Mouse (Mus musculus): ENCODE results near the gene Mthfsd. TPM values are rescaled to one million over a fixed set of nuclear protein-coding genes. Genes with fewer than 3 reads are reported as not detected.
"Not testable (repeated sequence)": the region's sequence is repeated elsewhere in the genome, so short reads cannot be mapped to it uniquely, and the experiment has no call there.

The Mthfsd gene
- 55.0 and 60.2 TPM in 2 replicates for polyA plus RNA-seq (2016; fragmentation: Nextera tagmentation; extraction: Ambion mirVana)

DNA sequence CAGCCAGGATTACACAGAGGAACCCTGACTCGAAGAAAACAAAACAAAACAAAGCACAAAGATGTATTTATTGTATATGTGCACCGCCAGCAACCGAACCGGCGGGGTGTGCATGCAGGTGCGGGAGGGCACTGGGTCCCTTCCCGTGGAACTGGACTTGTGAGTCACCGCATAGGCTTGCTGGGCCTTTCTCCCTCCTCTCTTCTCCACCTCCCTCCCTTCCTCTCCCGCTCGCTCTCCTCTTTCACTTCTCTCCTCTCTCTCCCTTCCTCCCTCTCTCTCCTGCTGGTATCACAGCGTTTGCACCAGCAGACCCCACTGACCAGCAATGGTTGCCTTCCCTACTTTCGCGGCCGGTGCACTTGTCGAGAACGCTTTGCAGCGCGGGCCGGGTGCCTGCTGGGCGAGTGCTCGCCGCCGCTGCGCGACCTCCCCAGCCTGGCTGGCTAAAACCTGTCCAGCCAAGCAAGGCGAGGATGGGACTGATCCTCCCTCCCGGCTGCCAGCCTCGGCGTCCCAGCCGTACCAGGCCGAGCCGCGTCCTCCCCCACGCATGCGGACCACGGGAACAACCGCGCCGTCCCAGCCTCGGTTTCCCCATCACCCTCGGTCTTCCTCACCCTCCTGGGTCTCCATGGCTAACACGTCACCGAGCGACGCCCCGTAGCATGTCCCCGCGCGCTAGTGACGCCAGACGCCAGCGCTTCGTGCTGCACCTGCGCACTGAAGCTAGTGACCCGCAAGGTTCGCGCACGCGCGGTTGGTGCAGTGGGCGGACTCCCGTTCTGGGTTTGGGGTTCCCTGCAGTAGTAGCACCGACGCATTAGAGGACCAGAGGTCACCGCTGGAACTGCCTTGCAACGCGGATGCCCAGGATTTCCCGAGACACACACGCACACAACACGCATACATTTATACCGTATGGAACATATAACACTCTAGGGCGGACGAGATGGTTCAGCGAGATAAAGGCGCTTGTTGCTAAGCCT lies at the start of gene Mthfsd:
Gene Mthfsd (minus strand): TSS at position 725 of the 989 bp plus-strand sequence.
- H3K27ac ChIP-seq: peak within 1 kb of the TSS; percentile 73
- peaks cover 27% of the 10 kb centered on the region for H3K27me3 ChIP-seq
- H3K4me1 ChIP-seq: peaks cover 15% of the 10 kb centered on the region
- peak within 1 kb of the TSS; percentile 92 for H3K9ac ChIP-seq
- peaks cover 19% of the 10 kb centered on the region for H3K36me3 ChIP-seq (replicated peaks)
- 1% methylated on average over 75 of the region's 75 CpGs for WGBS
- H3K9me3 ChIP-seq: no peaks in the 10 kb centered on the region
- H3K4me3 ChIP-seq (replicated peaks): peak within 1 kb of the TSS; percentile 89
- ATAC-seq (ENCODE audit: low FRiP score): peak; percentile 92
- peak within 1 kb of the TSS; percentile 94 for H3K4me2 ChIP-seq

DNA sequence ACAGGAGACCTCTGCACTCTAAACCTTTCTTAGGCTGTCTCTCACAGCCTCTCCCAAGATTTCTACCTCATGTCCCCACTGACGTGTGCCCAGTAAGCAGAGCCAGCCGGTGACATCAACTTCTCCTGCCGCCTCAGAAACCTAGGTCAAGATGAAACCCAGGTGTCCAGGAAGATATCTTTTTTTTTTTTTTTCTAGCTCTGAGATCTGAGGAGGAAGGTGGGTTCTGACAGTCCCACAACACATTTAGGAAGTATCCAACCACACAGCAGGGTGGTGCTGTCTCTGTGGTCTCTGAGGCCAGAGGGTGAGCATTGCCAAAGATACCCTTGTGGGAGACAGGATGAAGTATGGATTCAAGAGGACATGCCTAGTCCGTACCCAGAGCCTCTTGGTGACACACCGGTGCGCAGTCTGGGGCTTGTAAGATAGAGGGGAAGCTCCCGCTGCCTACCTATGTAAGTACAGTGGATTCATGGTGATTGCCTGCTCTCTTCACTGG lies 48.8 kb upstream of the Mthfsd start:
- no peak overlapping the region for H3K27ac ChIP-seq
- no peak for ATAC-seq (ENCODE audit: low FRiP score)
- no peak overlapping the region for H3K4me2 ChIP-seq
- no peaks in the 10 kb centered on the region for H3K36me3 ChIP-seq (replicated peaks)
- WGBS: 93% methylated on average over 7 of the region's 7 CpGs
- H3K4me1 ChIP-seq: no peaks in the 10 kb centered on the region
- no peak overlapping the region for H3K9ac ChIP-seq
- no peak overlapping the region for H3K4me3 ChIP-seq (replicated peaks)
- H3K9me3 ChIP-seq: no peaks in the 10 kb centered on the region
- H3K27me3 ChIP-seq: peaks cover 3% of the 10 kb centered on the region; the same call in 1 of the 2 replicates

DNA sequence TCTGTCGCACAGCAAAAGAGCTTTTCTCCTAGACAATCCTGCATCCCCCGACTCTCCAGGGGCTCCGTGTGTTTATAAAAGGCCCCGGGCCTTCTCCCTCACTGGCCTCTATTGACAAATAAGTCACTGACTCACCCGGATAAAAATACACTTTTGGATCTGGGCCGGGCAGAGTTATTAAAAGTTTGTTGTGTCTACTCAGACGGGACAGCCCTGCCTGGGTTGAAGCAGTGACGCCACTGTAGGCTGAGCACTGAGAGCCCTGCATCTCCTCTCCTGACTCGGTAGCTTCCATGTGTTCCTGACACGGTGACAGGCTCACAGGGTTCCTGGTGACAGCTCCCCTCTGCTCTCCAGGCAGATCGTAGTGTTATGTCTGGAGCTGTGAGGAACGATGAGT lies 44.2 kb upstream of the Mthfsd start:
- Histone ChIP-seq H3K9ac (no peak overlapping the region), H3K9me3 (no peaks in the 10 kb centered on the region), H3K27me3 (peaks cover 12% of the 10 kb centered on the region; the same call in 1 of the 2 replicates), H3K4me1 (no peaks in the 10 kb centered on the region), H3K4me3 (replicated peaks) (no peak overlapping the region), H3K27ac (no peak overlapping the region), H3K4me2 (no peak overlapping the region), H3K36me3 (replicated peaks) (no peaks in the 10 kb centered on the region)
- no peak for ATAC-seq (ENCODE audit: low FRiP score)
- WGBS: 75% methylated on average over 12 of the region's 12 CpGs

DNA sequence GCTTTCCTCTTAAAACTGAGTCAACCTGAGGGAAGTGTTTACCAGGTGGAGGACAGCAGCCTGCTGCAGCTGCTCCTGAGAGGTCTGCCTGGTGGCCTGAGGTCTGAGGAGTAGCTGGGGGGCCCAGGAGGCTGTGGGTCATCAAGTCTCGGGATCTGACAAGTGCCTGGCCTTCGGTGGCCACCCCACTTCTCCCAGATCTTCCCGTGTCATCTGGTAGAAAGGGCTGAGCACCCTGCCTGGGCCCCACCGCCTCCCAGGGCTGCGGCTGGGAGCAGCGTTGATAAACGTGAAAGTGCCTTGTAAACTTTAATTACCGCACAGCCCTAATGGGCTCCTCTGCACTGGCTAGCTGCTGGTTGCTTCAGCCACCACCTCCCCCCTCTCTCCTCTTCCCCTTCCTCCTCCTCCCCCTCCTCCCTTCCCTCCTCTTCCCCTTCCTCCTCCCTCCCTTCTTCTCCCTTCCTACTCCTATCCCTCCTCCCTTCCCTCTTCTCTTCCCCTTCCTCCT lies 40.4 kb upstream of the Mthfsd start:
- H3K9ac ChIP-seq: no peak overlapping the region
- H3K27ac ChIP-seq: no peak overlapping the region
- H3K9me3 ChIP-seq: no peaks in the 10 kb centered on the region
- no peaks in the 10 kb centered on the region for H3K36me3 ChIP-seq (replicated peaks)
- WGBS: 45% methylated on average over 8 of the region's 8 CpGs
- no peak overlapping the region for H3K4me2 ChIP-seq
- peaks cover 26% of the 10 kb centered on the region for H3K27me3 ChIP-seq
- no peak for ATAC-seq (ENCODE audit: low FRiP score)
- H3K4me3 ChIP-seq (replicated peaks): no peak overlapping the region
- no peaks in the 10 kb centered on the region for H3K4me1 ChIP-seq

DNA sequence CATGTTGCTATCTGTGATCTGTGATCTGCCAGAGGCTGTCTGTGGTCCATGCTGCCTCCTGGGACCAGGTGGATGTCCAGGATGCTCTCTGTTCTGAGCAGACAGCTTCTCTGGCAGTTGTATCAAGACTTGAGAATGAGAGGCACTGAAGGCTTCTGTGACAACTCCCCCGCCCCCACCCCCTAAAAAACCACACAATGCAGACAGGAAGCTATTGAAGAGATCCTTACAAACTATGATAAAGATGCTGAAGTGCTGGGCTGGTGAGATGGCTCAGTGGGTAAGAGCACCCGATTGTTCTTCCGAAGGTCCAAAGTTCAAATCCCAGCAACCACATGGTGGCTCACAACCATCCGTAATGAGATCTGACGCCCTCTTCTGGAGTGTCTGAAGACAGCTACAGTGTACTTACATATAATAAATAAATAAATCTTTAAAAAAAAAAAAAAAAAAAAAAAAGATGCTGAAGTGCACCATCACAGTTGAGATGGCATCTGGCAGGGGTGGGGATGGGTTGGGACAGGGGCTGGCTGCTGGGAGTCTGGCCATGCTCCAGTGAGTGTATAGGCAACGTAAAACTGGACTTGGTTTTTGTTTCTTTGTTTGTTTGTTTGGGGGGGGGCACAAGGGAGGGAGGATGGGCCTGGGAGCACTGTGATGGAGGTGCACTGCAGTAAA lies 37.4 kb upstream of the Mthfsd start:
- not testable (repeated sequence) for H3K9ac ChIP-seq; H3K27ac ChIP-seq; H3K4me1 ChIP-seq; H3K4me2 ChIP-seq; H3K4me3 ChIP-seq (replicated peaks); H3K36me3 ChIP-seq (replicated peaks); ATAC-seq (ENCODE audit: low FRiP score); H3K9me3 ChIP-seq
- WGBS: 74% methylated on average over 4 of the region's 6 CpGs
- peaks cover 43% of the 10 kb centered on the region for H3K27me3 ChIP-seq

DNA sequence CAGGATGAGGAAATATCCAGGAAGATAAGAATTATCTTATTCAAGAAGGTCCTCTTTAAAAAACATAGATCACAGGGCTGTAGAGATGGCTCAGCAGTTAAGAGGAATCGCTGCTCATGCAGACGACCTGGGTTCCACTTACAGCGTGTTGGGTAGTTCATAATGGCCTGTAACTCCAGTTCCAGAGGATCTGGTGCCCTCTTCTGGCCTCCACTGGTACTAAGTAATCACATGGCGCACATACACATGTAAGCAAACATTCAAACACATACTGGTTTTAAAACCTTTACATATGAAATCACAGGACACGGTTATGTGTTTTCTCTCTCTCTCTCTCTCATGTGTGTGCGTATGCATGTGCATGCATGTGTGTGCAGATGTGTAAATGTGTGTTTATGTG lies 28.7 kb upstream of the Mthfsd start:
- Histone ChIP-seq H3K4me2 (no peak overlapping the region), H3K9me3 (peaks cover 17% of the 10 kb centered on the region), H3K36me3 (replicated peaks) (no peaks in the 10 kb centered on the region), H3K4me1 (no peaks in the 10 kb centered on the region), H3K4me3 (replicated peaks) (no peak overlapping the region), H3K9ac (no peak overlapping the region), H3K27ac (no peak overlapping the region), H3K27me3 (peaks cover 42% of the 10 kb centered on the region)
- WGBS: 90% methylated on average over 6 of the region's 6 CpGs
- ATAC-seq (ENCODE audit: low FRiP score): no peak

DNA sequence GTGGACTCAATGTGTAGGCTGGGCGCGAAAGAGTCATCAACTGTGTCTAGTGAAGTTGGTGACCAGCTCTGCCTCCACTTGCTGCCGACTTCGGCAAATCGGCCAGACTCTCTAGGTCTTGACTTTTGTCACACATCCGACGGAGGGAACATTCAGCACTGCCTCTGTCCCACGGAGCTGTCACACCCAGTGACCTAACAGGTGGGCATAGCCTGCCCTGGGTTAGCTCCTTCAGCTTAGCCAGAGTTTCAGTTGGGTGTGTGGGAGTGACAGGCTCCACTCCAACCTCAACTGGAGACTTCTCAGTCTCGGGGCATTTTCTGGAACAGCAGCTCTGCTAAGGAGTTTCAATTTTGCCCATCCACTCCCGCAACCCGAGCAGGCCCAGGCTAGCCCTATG lies 26.3 kb upstream of the Mthfsd start:
- H3K27ac ChIP-seq: no peak overlapping the region
- WGBS: 88% methylated on average over 11 of the region's 11 CpGs
- no peak for ATAC-seq (ENCODE audit: low FRiP score)

DNA sequence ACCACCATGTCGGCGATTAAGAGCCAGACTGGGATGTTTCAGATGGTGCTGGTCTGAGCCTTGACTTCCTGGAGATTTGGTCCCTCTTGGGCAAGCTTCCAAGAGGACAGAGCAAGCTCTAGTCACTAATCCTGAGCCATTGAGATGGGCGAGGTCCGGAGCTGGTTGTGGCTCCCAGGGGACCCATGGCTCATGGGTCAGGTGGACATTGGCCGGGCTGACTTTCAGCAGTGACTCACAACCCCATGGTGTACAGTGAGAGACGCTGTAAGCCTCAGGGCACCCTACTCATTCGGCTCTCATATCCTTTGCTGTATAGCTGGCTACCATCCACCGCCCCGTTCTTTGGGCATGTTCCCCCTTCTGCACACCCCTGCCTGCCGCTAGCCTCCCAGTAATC lies 25.9 kb upstream of the Mthfsd start:
- H3K4me1 ChIP-seq: peaks cover 1% of the 10 kb centered on the region; the same call in 1 of the 2 replicates
- peaks cover 17% of the 10 kb centered on the region for H3K9me3 ChIP-seq
- no peak overlapping the region for H3K9ac ChIP-seq
- no peak for ATAC-seq (ENCODE audit: low FRiP score)
- no peak overlapping the region for H3K4me3 ChIP-seq (replicated peaks)
- H3K27me3 ChIP-seq: peaks cover 59% of the 10 kb centered on the region
- no peak overlapping the region for H3K4me2 ChIP-seq
- WGBS: 94% methylated on average over 10 of the region's 10 CpGs
- no peak overlapping the region for H3K27ac ChIP-seq
- H3K36me3 ChIP-seq (replicated peaks): no peaks in the 10 kb centered on the region

More for the DNA sequence above, 26.3 kb upstream of the Mthfsd start:
- no peak overlapping the region for H3K4me3 ChIP-seq (replicated peaks)
- no peaks in the 10 kb centered on the region for H3K36me3 ChIP-seq (replicated peaks)
- peaks cover 55% of the 10 kb centered on the region for H3K27me3 ChIP-seq
- H3K9me3 ChIP-seq: peaks cover 17% of the 10 kb centered on the region
- no peak overlapping the region for H3K4me2 ChIP-seq
- no peaks in the 10 kb centered on the region for H3K4me1 ChIP-seq
- no peak overlapping the region for H3K9ac ChIP-seq

DNA sequence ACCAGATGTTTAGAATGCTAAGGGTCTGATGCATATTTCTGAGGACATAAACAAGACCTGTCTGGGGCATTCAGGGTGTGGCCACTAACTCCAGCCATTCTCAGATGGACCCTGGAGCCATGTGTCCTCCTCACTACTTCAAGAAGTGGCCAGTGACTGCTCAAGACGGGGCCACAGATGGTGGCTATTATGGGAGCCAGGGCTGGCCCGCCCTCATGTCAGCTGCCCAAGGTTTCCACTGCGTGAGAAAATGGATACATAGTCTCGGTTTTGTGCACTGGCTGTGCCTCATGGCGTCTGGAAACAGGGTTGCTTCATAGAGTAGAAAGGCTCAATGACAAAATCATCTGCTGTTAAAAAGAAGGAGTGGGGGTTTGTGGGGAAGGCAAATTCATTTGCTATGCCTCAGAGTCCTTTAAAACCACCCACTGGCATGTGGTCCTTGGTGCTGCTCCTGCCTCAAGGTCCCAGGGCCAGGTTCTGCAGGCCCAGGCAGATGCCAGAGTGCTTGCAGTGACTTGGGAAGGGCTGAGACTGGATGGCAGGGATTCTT lies 24.8 kb upstream of the Mthfsd start:
- no peak for ATAC-seq (ENCODE audit: low FRiP score)
- H3K9ac ChIP-seq: no peak overlapping the region
- H3K4me1 ChIP-seq: peaks cover 12% of the 10 kb centered on the region
- H3K9me3 ChIP-seq: peaks cover 11% of the 10 kb centered on the region
- no peaks in the 10 kb centered on the region for H3K36me3 ChIP-seq (replicated peaks)
- peaks cover 69% of the 10 kb centered on the region for H3K27me3 ChIP-seq
- no peak overlapping the region for H3K4me3 ChIP-seq (replicated peaks)
- WGBS: 60% methylated on average over 5 of the region's 5 CpGs
- no peak overlapping the region for H3K4me2 ChIP-seq
- H3K27ac ChIP-seq: no peak overlapping the region

DNA sequence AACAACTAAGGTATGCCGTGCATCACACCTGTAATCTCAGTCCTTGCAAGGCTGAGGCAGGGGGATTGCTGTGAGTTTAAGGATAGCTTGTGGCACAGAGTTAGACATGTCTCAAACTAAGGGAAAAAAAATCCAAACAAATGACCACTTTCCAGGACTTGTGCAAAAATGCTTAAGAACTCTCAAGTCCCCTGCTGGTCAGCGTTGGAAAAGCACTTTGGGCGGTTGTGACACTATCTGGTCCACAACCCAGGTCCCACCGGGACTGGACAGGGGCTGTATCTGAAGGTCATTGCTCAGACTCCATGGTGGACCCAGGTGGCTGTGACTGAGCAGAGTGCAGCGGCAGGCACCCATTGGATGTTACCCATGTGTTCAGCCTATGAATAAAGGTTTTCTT lies 22.3 kb upstream of the Mthfsd start:
- peaks cover 95% of the 10 kb centered on the region for H3K27me3 ChIP-seq
- H3K27ac ChIP-seq: no peak overlapping the region
- no peak overlapping the region for H3K4me2 ChIP-seq
- no peak for ATAC-seq (ENCODE audit: low FRiP score)
- no peak overlapping the region for H3K9ac ChIP-seq
- WGBS: 39% methylated on average over 5 of the region's 5 CpGs
- peaks cover 21% of the 10 kb centered on the region for H3K4me1 ChIP-seq
- no peaks in the 10 kb centered on the region for H3K9me3 ChIP-seq
- no peak overlapping the region for H3K4me3 ChIP-seq (replicated peaks)
- no peaks in the 10 kb centered on the region for H3K36me3 ChIP-seq (replicated peaks)

DNA sequence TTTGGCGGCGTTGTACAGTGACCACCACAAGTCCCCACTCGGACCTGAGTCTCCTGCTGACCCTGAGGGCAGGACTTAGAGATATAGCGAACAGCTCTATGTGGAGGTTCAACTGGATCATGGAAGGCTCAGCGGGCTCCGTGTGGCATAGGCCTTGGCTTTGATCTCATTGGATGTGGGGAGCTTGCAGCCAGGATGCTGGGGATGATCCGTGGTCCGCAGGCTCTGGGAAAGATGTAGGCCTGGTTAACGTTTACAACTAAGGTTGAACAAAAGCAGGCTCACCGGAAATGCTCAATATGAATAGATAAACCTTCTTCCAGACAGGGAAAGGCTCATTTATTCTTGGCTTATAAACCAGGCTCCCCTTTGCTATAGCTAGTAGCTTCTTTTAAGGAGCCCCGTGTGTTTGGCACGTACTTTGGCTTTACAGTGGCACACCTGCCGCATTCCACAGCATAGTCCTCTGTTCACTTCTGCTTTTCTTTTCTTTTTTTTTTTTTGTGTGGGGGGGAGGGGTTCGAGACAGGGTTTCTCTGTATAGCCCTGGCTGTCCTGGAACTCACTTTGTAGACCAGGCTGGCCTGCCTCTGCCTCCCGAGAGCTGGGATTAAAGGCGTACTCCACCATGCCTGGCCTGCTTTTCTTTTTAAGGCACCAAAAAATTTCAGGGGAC lies 21.2 kb upstream of the Mthfsd start:
- no peaks in the 10 kb centered on the region for H3K36me3 ChIP-seq (replicated peaks)
- H3K9ac ChIP-seq: no peak overlapping the region
- H3K4me1 ChIP-seq: peaks cover 27% of the 10 kb centered on the region
- no peak for ATAC-seq (ENCODE audit: low FRiP score)
- no peak overlapping the region for H3K4me2 ChIP-seq
- H3K9me3 ChIP-seq: no peaks in the 10 kb centered on the region
- 14% methylated on average over 16 of the region's 16 CpGs for WGBS
- peaks cover 99% of the 10 kb centered on the region for H3K27me3 ChIP-seq
- no peak overlapping the region for H3K27ac ChIP-seq
- H3K4me3 ChIP-seq (replicated peaks): no peak overlapping the region; the same call in 1 of the 2 replicates
